Mouse (Mus musculus) midbrain, postnatal 0 days (tissue): ENCODE data around the gene Wfs1. TPM values are rescaled to one million over a fixed set of nuclear protein-coding genes. Genes with fewer than 3 reads are reported as not detected.

Experiments
- ATAC-seq: fragments of 200-750 bp; cut with Nextera tagmentation; 2 replicates; pipeline ENCODE4 v1.8.0; 2017; ENCODE audit warnings: moderate number of reproducible peaks, mild to moderate bottlenecking, moderate TSS enrichment, moderate library complexity; ENCODE audit not compliant: low FRiP score
- DNase-seq: peaks from one replicate; pipeline ENCODE4 v3.0.0-alpha.2; 2015; ENCODE audit warnings: low spot score
- H3K27ac ChIP-seq: fragments of 300-500 bp; sonication (generic); 2 replicates; pipeline ENCODE4 v1.5.1; 2014; ENCODE audit warnings: low read depth, mild to moderate bottlenecking, low read length, mixed read lengths
- H3K27me3 ChIP-seq: fragments of 300-500 bp; sonication (generic); 2 replicates; pipeline ENCODE4 v1.6.1; 2014; ENCODE audit warnings: low read length, control low read depth, mixed read lengths; ENCODE audit not compliant: insufficient read depth
- H3K36me3 ChIP-seq: fragments of 300-500 bp; sonication (generic); 2 replicates; pipeline ENCODE4 v1.6.1; 2014; ENCODE audit warnings: low read length, control low read depth, mixed read lengths; ENCODE audit not compliant: insufficient read depth
- H3K4me1 ChIP-seq: fragments of 300-500 bp; sonication (generic); 2 replicates; pipeline ENCODE4 v1.6.1; 2014; ENCODE audit warnings: mild to moderate bottlenecking, control low read depth, antibody characterized with exemption, low read length, mixed read lengths; ENCODE audit not compliant: insufficient read depth
- H3K4me2 ChIP-seq: fragments of 300-500 bp; sonication (generic); 2 replicates; pipeline ENCODE4 v1.6.1; 2014; ENCODE audit warnings: low read depth, mild to moderate bottlenecking, low read length, mixed read lengths; ENCODE audit not compliant: poor library complexity, severe bottlenecking
- H3K4me3 ChIP-seq: fragments of 300-500 bp; sonication (generic); 2 replicates; pipeline ENCODE4 v1.5.1; 2014; ENCODE audit warnings: low read depth, mild to moderate bottlenecking, low read length, moderate library complexity
- H3K9ac ChIP-seq: fragments of 300-500 bp; sonication (generic); replicated peaks from 2 replicates; pipeline ENCODE4 v1.6.1; 2014; ENCODE audit warnings: mild to moderate bottlenecking, low read length, moderate library complexity, mixed read lengths; ENCODE audit not compliant: poor library complexity, severe bottlenecking
- H3K9me3 ChIP-seq: fragments of 300-500 bp; sonication (generic); 2 replicates; pipeline ENCODE4 v1.6.1; 2016; ENCODE audit warnings: low read length, control low read depth
- CTCF ChIP-seq: IDR thresholded peaks from 2 replicates; pipeline ENCODE4 v1.5.1; 2016; ENCODE audit warnings: antibody characterized with exemption, mild to moderate bottlenecking
- WGBS: fragments of 180-500 bp; shearing (Covaris S2); extraction: QIAGEN DNeasy Blood & Tissue Kit; methylation state at CpG from one replicate; pipeline ENCODE4 v1.1.7; 2014; 5-methylcytosine and 5-hydroxymethylcytosine counted together
- polyA plus RNA-seq: library from polyadenylated mRNA; unstranded; fragments of >200 nt; fragmentation: Nextera tagmentation; extraction: Ambion mirVana; gene quantifications from 2 replicates; pipeline ENCODE4 v1.2.1, GENCODE M21; 2015
- total RNA-seq: library from RNA; depleted of rRNA; stranded (reverse); fragments of >200 nt; gene quantifications from 2 replicates; pipeline ENCODE4 v1.2.3, GENCODE M21; 2014

Gene Wfs1
- total and polyA plus RNA-seq, 2 experiments from 2014 or later, result 11.9 to 14.0 TPM

- DNase-seq (no peak), ATAC-seq (no peak)
- Histone ChIP-seq H3K4me3 (no peak overlapping the region), H3K4me2 (no peak overlapping the region), H3K36me3 (peaks cover 4% of the 10 kb centered on the region), H3K9me3 (no peaks in the 10 kb centered on the region), H3K9ac (no peak overlapping the region), H3K27ac (no peak overlapping the region), H3K27me3 (no peaks in the 10 kb centered on the region), H3K4me1 (peaks cover 11% of the 10 kb centered on the region)
- TF ChIP-seq CTCF, result no peak
- 92% methylated on average over 5 of the region's 5 CpGs for WGBS
Measured at GRCm38 (mm10) chr5:36938021-36938420, 51.0 kb downstream of the Wfs1 start.

- no peak overlapping the region for H3K4me3 ChIP-seq
- no peak overlapping the region for H3K4me2 ChIP-seq
- H3K27me3 ChIP-seq, result no peaks in the 10 kb centered on the region
- peak; percentile 9; the same call in 1 of the 2 replicates for ATAC-seq
- WGBS, result 82% methylated on average over 7 of the region's 7 CpGs
- peaks cover 7% of the 10 kb centered on the region for H3K36me3 ChIP-seq
- peak overlapping the region; percentile 72 for H3K27ac ChIP-seq
- peaks cover 11% of the 10 kb centered on the region for H3K4me1 ChIP-seq
- DNase-seq, result no peak
- peak; percentile 36; the same call in 1 of the 2 replicates for TF ChIP-seq CTCF
- H3K9me3 ChIP-seq, result no peaks in the 10 kb centered on the region
- H3K9ac ChIP-seq, result no peak overlapping the region
Measured at GRCm38 (mm10) chr5:36936548-36936947, 52.5 kb downstream of the Wfs1 start.

GRCm38 (mm10) chr5:36935486-36936473, 53.2 kb downstream of the Wfs1 start:
- no peaks in the 10 kb centered on the region for H3K27me3 ChIP-seq
- no peaks in the 10 kb centered on the region for H3K9me3 ChIP-seq
- TF ChIP-seq CTCF, result no peak
- no peak overlapping the region for H3K9ac ChIP-seq
- peak; percentile 81 for ATAC-seq
- H3K4me2 ChIP-seq, result no peak overlapping the region
- H3K27ac ChIP-seq, result peak overlapping the region; percentile 72
- H3K4me1 ChIP-seq, result peaks cover 11% of the 10 kb centered on the region
- peak; percentile 92 for DNase-seq
- H3K36me3 ChIP-seq, result peaks cover 14% of the 10 kb centered on the region
- 42% methylated on average over 17 of the region's 17 CpGs for WGBS
- H3K4me3 ChIP-seq, result no peak overlapping the region

GRCm38 (mm10) chr5:36933383-36933782, 55.6 kb downstream of the Wfs1 start:
- H3K9me3 ChIP-seq, result no peaks in the 10 kb centered on the region
- no peak for TF ChIP-seq CTCF
- no peak for ATAC-seq
- peaks cover 26% of the 10 kb centered on the region for H3K36me3 ChIP-seq
- peaks cover 11% of the 10 kb centered on the region for H3K4me1 ChIP-seq
- 50% methylated on average over 7 of the region's 8 CpGs for WGBS
- no peak overlapping the region for H3K27ac ChIP-seq
- H3K4me3 ChIP-seq, result no peak overlapping the region
- DNase-seq, result no peak
- no peaks in the 10 kb centered on the region for H3K27me3 ChIP-seq
- H3K9ac ChIP-seq, result no peak overlapping the region
- no peak overlapping the region for H3K4me2 ChIP-seq

- 67% methylated on average over 3 of the region's 3 CpGs for WGBS
- ATAC-seq (no peak), DNase-seq (no peak)
- H3K4me1 ChIP-seq, result 0 out of 2 replicates have a peak, but pooled peaks cover 5% of the 10 kb centered on the region
- H3K9me3 ChIP-seq, result no peaks in the 10 kb centered on the region
- H3K27ac ChIP-seq, result no peak overlapping the region
- H3K4me3 ChIP-seq, result no peak overlapping the region
- H3K9ac ChIP-seq, result no peak overlapping the region
- TF ChIP-seq CTCF, result no peak
- no peaks in the 10 kb centered on the region for H3K27me3 ChIP-seq
- H3K4me2 ChIP-seq, result no peak overlapping the region
- peaks cover 31% of the 10 kb centered on the region for H3K36me3 ChIP-seq
Measured at GRCm38 (mm10) chr5:36929376-36929775, 59.6 kb downstream of the Wfs1 start.

GRCm38 (mm10) chr5:36928701-36929100, 60.3 kb downstream of the Wfs1 start:
- WGBS, result 54% methylated on average over 4 of the region's 4 CpGs

More at GRCm38 (mm10) chr5:36928701-36929100, 60.3 kb downstream of the Wfs1 start:
- H3K4me1 ChIP-seq, result peaks cover 9% of the 10 kb centered on the region; the same call in 1 of the 2 replicates
- H3K4me3 ChIP-seq, result no peak overlapping the region
- no peaks in the 10 kb centered on the region for H3K27me3 ChIP-seq
- no peak overlapping the region for H3K9ac ChIP-seq
- DNase-seq, result no peak
- no peak for ATAC-seq
- H3K9me3 ChIP-seq, result no peaks in the 10 kb centered on the region
- peak; percentile 61 for TF ChIP-seq CTCF
- H3K36me3 ChIP-seq, result peaks cover 31% of the 10 kb centered on the region
- no peak overlapping the region for H3K4me2 ChIP-seq
- no peak overlapping the region for H3K27ac ChIP-seq
